Mouse (Mus musculus) C3H10T1/2 (cell line): ENCODE data around the gene BC035947. TPM values are rescaled to one million over a fixed set of nuclear protein-coding genes. Genes with fewer than 3 reads are reported as not detected.

Experiments
- polyA plus RNA-seq, 2 experiments: library from polyadenylated mRNA; unstranded; fragments of >200 nt; fragmentation: generic; extraction: Trizol; gene quantifications; one replicate each; pipeline ENCODE4 v1.2.1; 2012; ENCODE audit warnings: missing spikeins in 2 of 2

The BC035947 gene
- polyA plus RNA-seq, result not detected

DNA sequence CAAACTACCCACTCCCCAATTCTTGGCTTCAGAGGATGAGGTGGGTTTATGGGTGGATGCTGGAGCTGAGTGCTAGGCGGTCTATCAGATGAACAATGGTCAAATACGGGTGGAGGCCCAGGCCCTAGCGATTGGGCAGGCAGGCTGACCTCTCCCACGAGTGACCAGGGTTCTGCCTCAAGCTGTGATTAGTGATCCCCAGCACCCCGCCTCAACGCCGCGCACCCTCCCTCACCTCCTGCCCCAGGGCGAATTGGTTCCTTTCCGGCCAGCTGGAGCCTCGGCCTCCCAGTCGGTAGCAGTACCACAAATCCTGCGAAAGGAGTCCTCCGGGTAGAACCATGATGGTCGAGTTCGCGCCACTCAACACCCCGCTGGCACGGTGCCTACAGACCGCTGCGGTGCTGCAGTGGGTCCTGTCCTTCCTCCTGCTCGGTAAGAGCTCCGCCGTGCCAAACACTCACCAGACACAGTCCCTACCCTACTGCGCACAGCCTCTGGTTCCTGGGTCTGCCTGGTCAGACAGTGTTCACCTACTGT lies at the start of gene BC035947:
BC035947 (minus strand) TSS at position 538 of the 540 bp plus-strand sequence.

DNA sequence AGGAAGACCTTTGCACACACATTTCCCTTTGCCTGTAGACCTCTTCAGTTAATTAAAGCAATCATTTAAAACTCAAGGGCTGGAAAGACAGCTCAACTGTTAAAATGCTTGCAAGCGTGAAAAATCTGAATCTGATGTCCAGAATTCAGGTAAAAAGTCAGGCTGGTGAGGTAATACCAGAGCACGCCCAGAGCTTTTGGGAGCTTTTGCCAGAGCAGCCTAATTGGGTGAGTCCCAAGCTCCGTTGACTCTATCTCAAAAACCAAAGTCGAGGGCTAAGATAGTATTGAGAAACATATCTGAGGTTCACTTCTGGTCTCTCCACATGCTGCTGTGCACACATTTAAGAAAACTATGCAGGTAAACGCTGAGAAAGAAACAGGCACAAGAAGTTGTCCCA lies 1.1 kb downstream of the BC035947 start, which contains the start of gene Mogat1:
Mogat1 (plus strand) TSS at position 130 of the 400 bp plus-strand sequence.

DNA sequence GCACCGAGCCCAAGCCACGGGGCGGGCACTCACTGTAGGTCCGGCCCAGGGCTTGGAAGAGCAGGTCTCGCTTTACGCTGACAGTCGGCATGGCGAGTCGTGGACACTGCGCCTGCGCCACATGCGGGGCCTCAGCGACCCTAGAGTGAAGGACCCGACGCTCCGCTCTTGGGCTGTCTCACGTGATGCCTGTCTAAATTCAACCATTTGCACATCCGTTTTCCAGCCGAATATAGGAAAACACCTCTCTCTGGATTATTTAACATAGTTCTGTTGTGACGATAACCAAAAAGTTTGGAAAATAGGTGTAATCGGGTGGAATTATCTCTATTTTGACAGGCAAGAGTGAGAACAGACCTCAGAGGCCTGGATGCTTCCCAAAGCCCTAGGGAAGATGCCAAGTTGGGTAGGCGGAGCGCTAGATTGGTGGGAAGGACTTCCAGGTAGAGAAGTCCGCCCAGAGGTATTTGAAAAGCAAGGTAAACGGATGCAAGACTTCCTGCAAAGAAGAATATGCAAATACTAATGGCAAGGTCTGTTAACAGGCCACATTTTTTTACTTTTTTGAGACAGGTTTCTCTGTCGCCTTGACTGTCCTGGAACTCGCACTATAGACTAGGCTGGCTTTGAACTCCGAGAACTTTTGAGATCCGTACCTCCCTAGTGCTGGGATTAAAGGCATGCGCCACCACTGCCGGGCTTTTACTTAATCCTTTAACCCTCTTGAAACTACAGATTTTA lies 23.0 kb downstream of the BC035947 start, which contains the start of gene Farsb:
Farsb (minus strand) TSS at position 146 of the 741 bp plus-strand sequence.

Other genes starting within 250 kb of the BC035947 start
- under 1 TPM; 0.01 to 0.12 TPM for gene Sgpp2, start 201.8 kb downstream of the BC035947 start, polyA plus RNA-seq
- gene Farsb, start 23.3 kb downstream of the BC035947 start, polyA plus RNA-seq, result 10 to 100 TPM; 15.0 to 29.7 TPM
- under 1 TPM in 1 of 2 experiments, not detected in 1; 0.31 TPM for gene Mogat1, start 1.2 kb downstream of the BC035947 start, polyA plus RNA-seq
- gene Acsl3, start 145.7 kb upstream of the BC035947 start, polyA plus RNA-seq, result 10 to 100 TPM in 1 of 2 experiments, 1 to 10 TPM in 1; 1.4 to 12.0 TPM
- gene Utp14b, start 145.9 kb upstream of the BC035947 start, polyA plus RNA-seq, result under 1 TPM; 0.09 to 0.53 TPM